Mouse (Mus musculus): Measurements from ENCODE around the gene Tom1l2. TPM values are rescaled to one million over a fixed set of nuclear protein-coding genes. Genes with fewer than 3 reads are reported as not detected.

Tom1l2 gene
- polyA plus RNA-seq, 1 experiment from 2014 or later, result 54.5 TPM

GRCm38 (mm10) chr11:60316250-60316649, 36.5 kb downstream of the Tom1l2 start:
- Histone ChIP-seq H3K9ac (no peak overlapping the region), H3K27ac (peak overlapping the region; percentile 61; the same call in 1 of the 2 replicates), H3K9me3 (no peaks in the 10 kb centered on the region), H3K4me2 (no peak overlapping the region), H3K4me3 (no peak overlapping the region), H3K27me3 (no peaks in the 10 kb centered on the region), H3K36me3 (no peaks in the 10 kb centered on the region), H3K4me1 (replicated peaks) (peaks cover 71% of the 10 kb centered on the region)
- ATAC-seq (ENCODE audit: low FRiP score), result no peak
- 61% methylated on average over 7 of the region's 7 CpGs for WGBS

DNA sequence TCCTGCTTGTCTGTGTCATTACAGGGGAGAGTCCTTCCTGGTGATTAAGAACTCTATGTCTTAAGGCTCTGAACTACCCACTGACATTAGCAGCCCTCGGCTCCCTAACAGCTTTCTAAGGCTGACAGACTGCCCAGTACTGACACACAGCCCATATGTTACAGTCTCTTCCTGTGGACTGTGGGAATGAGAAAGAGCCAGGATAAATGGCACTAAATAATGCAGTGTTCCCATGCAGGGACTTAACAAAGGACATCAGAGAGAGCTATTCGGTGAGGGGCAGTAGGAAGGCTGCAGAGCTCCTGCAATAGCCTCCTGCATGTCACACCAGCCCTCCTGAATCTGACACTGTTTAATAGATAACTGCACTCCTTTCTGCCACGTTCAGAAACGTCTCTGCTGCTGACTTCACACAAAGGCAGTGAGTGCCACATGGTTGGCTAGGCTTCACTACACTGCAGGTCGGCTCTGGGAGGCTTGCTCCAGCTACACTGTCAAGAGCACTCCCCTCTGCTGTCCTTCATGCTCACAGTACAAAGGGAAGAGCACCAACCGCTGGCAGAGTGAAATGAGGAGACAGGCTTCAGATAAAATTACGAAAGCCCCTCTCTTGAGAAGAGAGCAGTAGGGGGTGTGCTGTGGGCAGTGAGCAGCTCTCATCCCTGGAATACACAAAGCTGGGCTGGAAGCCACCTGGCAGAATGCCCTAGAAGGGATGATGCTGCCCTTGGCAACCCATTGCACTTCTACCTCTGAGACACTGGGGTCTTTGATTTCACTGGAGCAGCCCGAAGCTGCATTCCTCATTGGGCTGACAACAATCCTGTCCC, 41.5 kb downstream of the Tom1l2 start:
- no peak overlapping the region for H3K4me3 ChIP-seq
- no peaks in the 10 kb centered on the region for H3K9me3 ChIP-seq
- H3K4me1 ChIP-seq (replicated peaks), result peaks cover 49% of the 10 kb centered on the region
- H3K9ac ChIP-seq, result peak overlapping the region; percentile 65
- no peaks in the 10 kb centered on the region for H3K36me3 ChIP-seq
- peak overlapping the region; percentile 97 for H3K27ac ChIP-seq
- peak overlapping the region; percentile 15 for H3K4me2 ChIP-seq
- ATAC-seq (ENCODE audit: low FRiP score), result peak; percentile 96
- WGBS, result 5% methylated on average over 8 of the region's 8 CpGs
- H3K27me3 ChIP-seq, result no peaks in the 10 kb centered on the region

DNA sequence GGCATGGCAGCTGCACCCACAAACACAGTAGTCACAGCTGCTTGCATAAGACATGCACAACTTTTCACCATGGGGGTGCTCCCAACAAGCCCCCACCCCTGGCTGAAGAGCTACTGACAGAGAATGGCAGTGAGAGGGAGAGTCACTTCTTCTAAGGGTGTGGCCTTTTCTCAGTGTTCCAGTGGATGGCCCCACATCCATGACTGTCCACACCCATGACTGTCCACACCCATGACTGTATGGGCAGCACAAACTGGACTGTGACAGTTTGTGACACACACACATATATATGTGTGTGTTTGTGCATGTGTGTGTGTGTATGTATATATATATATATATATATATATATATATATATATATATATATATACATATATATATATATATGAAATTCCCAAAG, 42.8 kb downstream of the Tom1l2 start:
- peak overlapping the region; percentile 79 for H3K27ac ChIP-seq
- H3K4me3 ChIP-seq, result no peak overlapping the region
- no peaks in the 10 kb centered on the region for H3K9me3 ChIP-seq
- no peaks in the 10 kb centered on the region for H3K27me3 ChIP-seq
- H3K9ac ChIP-seq, result no peak overlapping the region
- no peak overlapping the region for H3K4me2 ChIP-seq
- ATAC-seq (ENCODE audit: low FRiP score), result no peak
- H3K4me1 ChIP-seq (replicated peaks), result peaks cover 56% of the 10 kb centered on the region
- no peaks in the 10 kb centered on the region for H3K36me3 ChIP-seq

DNA sequence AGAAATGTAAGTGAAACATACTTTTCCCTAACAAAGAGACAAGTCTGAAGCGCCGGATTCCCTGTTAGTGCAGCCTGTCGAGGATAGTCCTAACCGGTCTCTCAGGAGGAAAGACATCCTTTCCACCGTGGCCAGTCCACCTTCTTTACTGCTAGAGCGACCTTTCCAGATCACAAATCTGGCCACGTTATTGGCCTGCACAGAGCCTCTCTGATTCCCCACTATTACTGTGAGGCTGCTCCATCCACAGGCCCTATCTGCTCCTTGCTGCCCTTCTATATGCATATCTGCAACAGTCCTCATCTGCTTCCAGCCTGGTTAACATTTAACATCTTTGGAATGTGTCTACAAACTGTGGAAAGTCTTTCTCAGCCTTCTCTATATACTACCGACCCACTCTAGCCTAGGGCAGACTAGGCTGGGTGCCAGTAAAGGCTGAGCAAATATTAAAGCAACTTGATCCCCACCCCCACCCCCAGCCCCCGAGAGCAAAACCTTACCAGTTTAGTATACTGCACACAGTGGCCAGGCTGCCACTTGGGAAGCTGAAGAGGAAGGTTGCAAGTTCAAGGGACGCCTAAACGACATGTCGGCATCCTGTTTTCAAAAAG, 44.1 kb downstream of the Tom1l2 start:
- WGBS, result 74% methylated on average over 12 of the region's 12 CpGs
- peak overlapping the region; percentile 55 for H3K27ac ChIP-seq
- peak overlapping the region; percentile 25; the same call in 1 of the 2 replicates for H3K9ac ChIP-seq

DNA sequence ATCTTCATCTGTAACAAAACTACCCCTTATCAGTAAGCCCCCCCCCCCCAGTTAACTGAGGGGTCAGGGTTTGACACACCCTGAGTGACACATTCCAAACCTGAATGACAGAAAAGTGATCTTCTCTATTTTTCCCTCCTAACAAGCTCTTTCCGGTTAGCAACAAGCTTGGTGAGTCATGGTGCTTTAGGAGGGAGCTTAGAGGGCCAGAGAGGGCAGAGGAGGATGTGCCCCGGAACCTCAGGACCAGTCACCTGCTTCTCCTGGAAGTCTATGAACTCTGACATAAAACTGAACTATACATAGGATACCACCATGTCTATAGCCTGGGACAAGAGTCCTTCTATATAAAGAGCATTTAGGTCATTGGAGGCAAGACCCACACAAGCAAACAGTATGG, 44.6 kb downstream of the Tom1l2 start:
- Histone ChIP-seq H3K4me3 (no peak overlapping the region), H3K36me3 (no peaks in the 10 kb centered on the region), H3K27me3 (no peaks in the 10 kb centered on the region), H3K9me3 (no peaks in the 10 kb centered on the region), H3K4me2 (no peak overlapping the region), H3K4me1 (replicated peaks) (peaks cover 61% of the 10 kb centered on the region), H3K9ac (no peak overlapping the region), H3K27ac (0 out of 2 replicates have a peak overlapping the region, but pooled peaks have one; percentile 30)
- WGBS, result 86% methylated on average over 2 of the region's 2 CpGs
- no peak for ATAC-seq (ENCODE audit: low FRiP score)

More for the DNA sequence above, 44.1 kb downstream of the Tom1l2 start:
- no peak for ATAC-seq (ENCODE audit: low FRiP score)
- no peaks in the 10 kb centered on the region for H3K36me3 ChIP-seq
- no peaks in the 10 kb centered on the region for H3K9me3 ChIP-seq
- no peak overlapping the region for H3K4me2 ChIP-seq
- H3K27me3 ChIP-seq, result no peaks in the 10 kb centered on the region
- H3K4me3 ChIP-seq, result no peak overlapping the region
- peaks cover 56% of the 10 kb centered on the region for H3K4me1 ChIP-seq (replicated peaks)

DNA sequence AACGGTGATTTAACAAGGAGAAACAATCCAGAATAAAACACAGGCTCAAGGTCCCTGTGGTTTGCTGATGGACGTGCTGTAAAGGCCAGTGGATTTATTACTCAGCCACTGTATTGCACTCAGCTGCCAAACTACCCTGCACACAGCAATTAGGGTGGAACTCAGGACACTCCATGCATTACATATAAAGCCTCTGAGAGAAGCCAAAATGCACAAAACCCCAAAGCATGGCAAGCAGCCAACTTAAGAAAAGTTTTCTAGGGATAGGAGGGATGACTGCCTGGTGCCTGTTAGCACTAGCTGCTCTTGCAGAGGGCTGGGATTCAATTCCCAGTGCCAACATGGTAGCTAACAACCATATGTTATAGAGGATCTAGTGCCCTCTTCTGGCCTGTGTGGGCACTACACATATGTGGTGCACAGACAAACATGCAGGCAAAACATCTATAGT, 45.3 kb downstream of the Tom1l2 start:
- H3K4me2 ChIP-seq, result no peak overlapping the region
- H3K9me3 ChIP-seq, result no peaks in the 10 kb centered on the region
- H3K4me1 ChIP-seq (replicated peaks), result peaks cover 62% of the 10 kb centered on the region
- no peak for ATAC-seq (ENCODE audit: low FRiP score)
- WGBS, result 76% methylated on average over 2 of the region's 2 CpGs
- H3K36me3 ChIP-seq, result no peaks in the 10 kb centered on the region
- no peaks in the 10 kb centered on the region for H3K27me3 ChIP-seq
- H3K9ac ChIP-seq, result no peak overlapping the region
- H3K4me3 ChIP-seq, result no peak overlapping the region
- H3K27ac ChIP-seq, result 0 out of 2 replicates have a peak overlapping the region, but pooled peaks have one; percentile 30

GRCm38 (mm10) chr11:60306834-60307233, 45.9 kb downstream of the Tom1l2 start:
- H3K4me1 ChIP-seq (replicated peaks), result peaks cover 62% of the 10 kb centered on the region
- H3K27ac ChIP-seq, result no peak overlapping the region
- no peak for ATAC-seq (ENCODE audit: low FRiP score)
- no peaks in the 10 kb centered on the region for H3K9me3 ChIP-seq
- H3K36me3 ChIP-seq, result no peaks in the 10 kb centered on the region
- H3K27me3 ChIP-seq, result no peaks in the 10 kb centered on the region
- H3K4me2 ChIP-seq, result no peak overlapping the region
- WGBS, result 64% methylated on average over 4 of the region's 4 CpGs
- H3K9ac ChIP-seq, result no peak overlapping the region
- no peak overlapping the region for H3K4me3 ChIP-seq

DNA sequence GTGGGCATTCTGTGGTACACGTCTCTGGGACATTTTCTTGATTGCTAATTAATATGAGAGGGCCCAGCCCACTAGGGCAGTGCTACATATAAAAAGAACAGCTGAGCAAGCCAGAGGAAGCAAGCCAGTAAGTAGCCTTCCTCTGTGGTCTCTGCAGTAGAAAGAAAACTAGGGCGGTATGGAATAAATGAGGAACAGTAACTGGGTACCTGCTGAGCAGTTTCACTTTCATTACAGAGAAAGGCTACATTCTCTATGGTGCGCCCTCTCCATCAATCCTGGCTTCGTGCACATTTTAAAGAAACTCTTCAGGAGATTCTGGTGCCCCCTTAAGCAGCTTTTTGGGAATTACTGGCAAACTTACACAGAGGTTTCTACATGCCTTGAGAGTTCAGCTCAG, 47.1 kb downstream of the Tom1l2 start:
- H3K27ac ChIP-seq, result 0 out of 2 replicates have a peak overlapping the region, but pooled peaks have one; percentile 23
- H3K27me3 ChIP-seq, result no peaks in the 10 kb centered on the region
- no peak overlapping the region for H3K9ac ChIP-seq
- H3K4me2 ChIP-seq, result no peak overlapping the region
- no peaks in the 10 kb centered on the region for H3K36me3 ChIP-seq
- H3K4me1 ChIP-seq (replicated peaks), result peaks cover 62% of the 10 kb centered on the region
- ATAC-seq (ENCODE audit: low FRiP score), result no peak
- WGBS, result 57% methylated on average over 4 of the region's 4 CpGs
- H3K9me3 ChIP-seq, result no peaks in the 10 kb centered on the region
- H3K4me3 ChIP-seq, result no peak overlapping the region

- Histone ChIP-seq H3K36me3 (no peaks in the 10 kb centered on the region), H3K4me2 (no peak overlapping the region), H3K4me3 (no peak overlapping the region), H3K4me1 (replicated peaks) (peaks cover 56% of the 10 kb centered on the region), H3K9ac (no peak overlapping the region), H3K9me3 (no peaks in the 10 kb centered on the region), H3K27me3 (no peaks in the 10 kb centered on the region), H3K27ac (peak overlapping the region; percentile 91; the same call in 1 of the 2 replicates)
- ATAC-seq (ENCODE audit: low FRiP score), result no peak
- 59% methylated on average over 2 of the region's 2 CpGs for WGBS
Observed at GRCm38 (mm10) chr11:60303497-60303896, 49.2 kb downstream of the Tom1l2 start.

GRCm38 (mm10) chr11:60302354-60303083, 50.2 kb downstream of the Tom1l2 start:
- Histone ChIP-seq H3K4me3 (no peak overlapping the region), H3K4me2 (no peak overlapping the region), H3K27me3 (no peaks in the 10 kb centered on the region), H3K9ac (no peak overlapping the region), H3K36me3 (no peaks in the 10 kb centered on the region), H3K4me1 (replicated peaks) (peaks cover 48% of the 10 kb centered on the region), H3K9me3 (no peaks in the 10 kb centered on the region), H3K27ac (peak overlapping the region; percentile 91)
- ATAC-seq (ENCODE audit: low FRiP score), result no peak
- 78% methylated on average over 10 of the region's 10 CpGs for WGBS

DNA sequence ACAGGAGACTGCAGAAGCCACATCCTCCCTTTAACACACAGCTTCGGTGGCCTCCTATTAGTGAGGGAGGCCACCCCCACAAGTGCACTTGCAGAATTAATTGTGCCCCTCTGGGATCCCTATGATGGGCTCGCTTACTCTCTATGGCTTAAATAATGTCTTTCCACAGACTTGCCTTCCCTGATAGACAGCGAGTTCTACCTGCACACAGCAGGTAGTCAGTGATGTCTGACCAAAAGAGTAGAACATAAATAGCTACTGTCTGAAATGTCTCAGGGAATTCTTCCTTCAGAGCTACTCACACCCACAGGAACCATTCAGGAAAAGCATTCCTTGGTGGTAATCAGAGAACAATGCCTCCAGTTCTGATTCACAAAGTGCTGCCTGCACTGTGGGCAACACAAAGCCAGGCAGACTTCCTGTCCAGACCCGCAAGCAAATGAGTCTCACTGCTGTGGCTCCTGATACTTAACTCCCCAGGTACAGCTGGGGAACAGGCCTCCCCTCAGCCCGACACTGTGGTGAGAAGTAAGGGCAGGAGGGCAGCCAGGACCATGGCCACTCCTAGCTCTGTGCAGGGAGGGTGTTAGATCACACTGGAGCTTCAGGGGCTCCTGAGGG, 51.0 kb downstream of the Tom1l2 start:
- Histone ChIP-seq H3K4me1 (replicated peaks) (peaks cover 48% of the 10 kb centered on the region), H3K4me3 (no peak overlapping the region), H3K9ac (peak overlapping the region; percentile 60; the same call in 1 of the 2 replicates), H3K27ac (peak overlapping the region; percentile 91), H3K4me2 (no peak overlapping the region; the same call in 1 of the 2 replicates), H3K36me3 (no peaks in the 10 kb centered on the region), H3K9me3 (no peaks in the 10 kb centered on the region), H3K27me3 (no peaks in the 10 kb centered on the region)
- ATAC-seq (ENCODE audit: low FRiP score), result no peak
- 30% methylated on average over 5 of the region's 5 CpGs for WGBS

GRCm38 (mm10) chr11:60300318-60300717, 52.4 kb downstream of the Tom1l2 start:
- WGBS, result 68% methylated on average over 3 of the region's 3 CpGs
- Histone ChIP-seq H3K27me3 (no peaks in the 10 kb centered on the region), H3K9me3 (no peaks in the 10 kb centered on the region), H3K27ac (peak overlapping the region; percentile 91), H3K4me3 (no peak overlapping the region), H3K9ac (no peak overlapping the region), H3K4me1 (replicated peaks) (peaks cover 49% of the 10 kb centered on the region), H3K36me3 (no peaks in the 10 kb centered on the region), H3K4me2 (no peak overlapping the region)
- ATAC-seq (ENCODE audit: low FRiP score), result no peak
